Mouse (Mus musculus): ENCODE results near the gene Top1. TPM values are rescaled to one million over a fixed set of nuclear protein-coding genes. Genes with fewer than 3 reads are reported as not detected.

The Top1 gene
- polyA plus RNA-seq, 1 experiment from 2014 or later, result 92.2 TPM

DNA sequence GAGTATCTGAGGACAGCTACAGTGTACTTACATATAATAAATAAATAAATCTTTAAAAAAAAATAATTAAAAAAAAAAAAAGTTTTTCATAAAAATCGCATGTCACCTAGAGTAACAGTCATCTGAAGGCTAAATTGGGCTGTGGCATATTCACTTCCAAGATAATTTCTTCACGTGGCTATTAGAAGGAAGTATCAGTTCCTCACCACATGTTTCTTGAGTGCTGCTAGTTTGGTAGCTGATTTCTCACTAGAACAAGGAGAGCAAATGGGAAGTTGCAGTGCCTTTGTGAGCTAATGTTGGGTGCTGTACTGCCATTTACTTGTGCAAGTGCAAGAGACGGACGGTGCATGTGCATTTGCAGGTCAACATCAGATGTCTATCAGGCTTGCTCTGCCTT is 21.6 kb downstream of the Top1 start:
- WGBS, result 90% methylated on average over 4 of the region's 4 CpGs
- no peak overlapping the region for H3K4me2 ChIP-seq
- ATAC-seq (ENCODE audit: low read depth), result no peak

GRCm38 (mm10) chr2:160700271-160700670 is 54.6 kb downstream of the Top1 start:
- no peak overlapping the region for H3K9ac ChIP-seq
- no peak overlapping the region for H3K4me3 ChIP-seq
- H3K9me3 ChIP-seq, result no peaks in the 10 kb centered on the region
- H3K27ac ChIP-seq (replicated peaks), result no peak overlapping the region
- no peaks in the 10 kb centered on the region for H3K4me1 ChIP-seq (replicated peaks)
- no peak for ATAC-seq (ENCODE audit: low read depth)
- no peaks in the 10 kb centered on the region for H3K27me3 ChIP-seq
- peaks cover 66% of the 10 kb centered on the region for H3K36me3 ChIP-seq
- H3K4me2 ChIP-seq, result no peak overlapping the region
- WGBS, result 74% methylated on average over 5 of the region's 5 CpGs

More for the DNA sequence above, 21.6 kb downstream of the Top1 start:
- H3K4me3 ChIP-seq, result no peak overlapping the region
- no peaks in the 10 kb centered on the region for H3K27me3 ChIP-seq
- no peak overlapping the region for H3K9ac ChIP-seq
- no peaks in the 10 kb centered on the region for H3K9me3 ChIP-seq
- peaks cover 2% of the 10 kb centered on the region; the same call in 1 of the 2 replicates for H3K4me1 ChIP-seq (replicated peaks)
- no peak overlapping the region for H3K27ac ChIP-seq (replicated peaks)
- peaks cover 19% of the 10 kb centered on the region for H3K36me3 ChIP-seq

GRCm38 (mm10) chr2:160701603-160702002 is 55.9 kb downstream of the Top1 start:
- no peak overlapping the region for H3K4me2 ChIP-seq
- WGBS, result 89% methylated on average over 3 of the region's 3 CpGs
- ATAC-seq (ENCODE audit: low read depth), result no peak
- H3K4me3 ChIP-seq, result no peak overlapping the region
- H3K36me3 ChIP-seq, result peaks cover 71% of the 10 kb centered on the region
- no peak overlapping the region for H3K27ac ChIP-seq (replicated peaks)
- H3K9me3 ChIP-seq, result no peaks in the 10 kb centered on the region
- H3K27me3 ChIP-seq, result no peaks in the 10 kb centered on the region
- no peaks in the 10 kb centered on the region for H3K4me1 ChIP-seq (replicated peaks)
- no peak overlapping the region for H3K9ac ChIP-seq

DNA sequence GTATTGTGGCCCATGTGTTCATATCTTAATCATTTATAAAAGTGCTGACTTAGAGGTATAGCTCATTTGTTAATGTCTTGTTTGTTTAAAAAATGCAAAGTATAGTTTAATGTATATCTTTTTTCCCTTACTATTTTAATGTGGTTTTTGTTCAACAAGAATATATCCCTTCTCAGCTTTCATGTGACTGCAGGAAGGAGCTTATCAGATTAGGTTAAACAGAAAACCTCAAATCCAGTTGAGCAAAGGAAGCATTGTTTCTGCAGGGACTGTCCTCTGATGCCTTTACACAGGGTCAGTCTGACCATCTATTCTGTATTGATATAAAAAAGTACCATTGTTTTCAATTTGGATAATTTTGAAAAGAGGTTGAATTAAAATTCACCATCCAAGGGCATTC is 57.1 kb downstream of the Top1 start:
- Histone ChIP-seq H3K27me3 (no peaks in the 10 kb centered on the region), H3K36me3 (peaks cover 77% of the 10 kb centered on the region), H3K27ac (replicated peaks) (no peak overlapping the region), H3K4me3 (no peak overlapping the region), H3K9me3 (no peaks in the 10 kb centered on the region), H3K4me1 (replicated peaks) (no peaks in the 10 kb centered on the region), H3K9ac (no peak overlapping the region), H3K4me2 (no peak overlapping the region)
- no peak for ATAC-seq (ENCODE audit: low read depth)

DNA sequence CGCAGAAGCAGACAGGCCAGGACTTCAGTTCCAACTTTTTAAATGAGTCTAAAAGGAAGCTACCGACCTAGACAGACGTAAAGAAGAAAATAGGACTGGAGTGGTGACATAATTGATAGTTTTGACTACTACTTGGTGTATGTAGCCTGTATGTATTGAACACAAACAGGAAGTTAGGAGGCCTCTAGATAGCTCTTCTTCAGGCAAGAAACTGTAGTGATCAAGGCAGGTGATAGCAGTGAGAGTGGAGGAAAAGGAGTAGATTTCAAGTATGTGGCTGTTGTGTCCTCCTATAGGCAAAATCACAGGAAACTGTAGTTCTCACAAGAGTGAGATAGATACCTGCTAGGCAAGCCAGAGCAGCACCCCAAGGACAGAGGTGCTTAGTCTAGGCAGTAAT is 62.0 kb downstream of the Top1 start:
- Histone ChIP-seq H3K27me3 (no peaks in the 10 kb centered on the region), H3K9me3 (no peaks in the 10 kb centered on the region), H3K9ac (no peak overlapping the region), H3K4me3 (no peak overlapping the region), H3K4me2 (no peak overlapping the region), H3K4me1 (replicated peaks) (no peaks in the 10 kb centered on the region), H3K36me3 (peaks cover 83% of the 10 kb centered on the region), H3K27ac (replicated peaks) (no peak overlapping the region)
- WGBS, result 80% methylated on average over 3 of the region's 3 CpGs
- no peak for ATAC-seq (ENCODE audit: low read depth)

DNA sequence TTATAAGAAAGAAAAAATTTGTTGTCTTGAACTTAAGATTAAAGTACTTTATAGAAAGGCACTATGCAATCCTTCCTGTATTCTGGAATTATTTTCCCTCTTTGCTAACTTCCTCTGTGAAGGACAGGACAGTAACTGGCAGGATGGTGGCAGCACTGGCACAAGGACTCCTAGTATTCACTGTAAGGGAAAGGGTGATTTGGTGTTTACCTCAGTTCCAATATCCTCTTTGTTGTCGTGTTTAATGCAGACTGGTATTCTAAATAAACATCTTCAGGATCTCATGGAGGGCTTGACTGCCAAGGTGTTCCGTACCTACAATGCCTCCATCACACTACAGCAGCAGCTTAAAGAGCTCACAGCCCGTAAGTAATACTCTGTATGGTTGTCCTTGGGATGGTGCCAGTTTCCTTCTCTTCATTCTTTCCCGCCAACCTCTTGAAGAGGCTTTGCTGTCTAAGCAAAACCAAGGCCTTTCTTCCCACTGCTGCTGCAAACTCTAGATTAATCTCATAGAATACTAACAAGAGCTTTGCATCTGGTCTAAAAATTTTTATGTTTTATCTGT is 69.9 kb downstream of the Top1 start:
- Histone ChIP-seq H3K9me3 (no peaks in the 10 kb centered on the region), H3K9ac (no peak overlapping the region), H3K27ac (replicated peaks) (no peak overlapping the region), H3K27me3 (no peaks in the 10 kb centered on the region), H3K4me1 (replicated peaks) (no peaks in the 10 kb centered on the region), H3K4me3 (no peak overlapping the region), H3K4me2 (no peak overlapping the region), H3K36me3 (peaks cover 93% of the 10 kb centered on the region)
- WGBS, result 81% methylated on average over 4 of the region's 4 CpGs
- ATAC-seq (ENCODE audit: low read depth), result no peak

- Histone ChIP-seq H3K9ac (no peak overlapping the region), H3K27me3 (no peaks in the 10 kb centered on the region), H3K36me3 (peaks cover 93% of the 10 kb centered on the region), H3K4me3 (no peak overlapping the region), H3K27ac (replicated peaks) (no peak overlapping the region), H3K4me1 (replicated peaks) (no peaks in the 10 kb centered on the region), H3K4me2 (no peak overlapping the region), H3K9me3 (no peaks in the 10 kb centered on the region)
- WGBS, result 75% methylated on average over 5 of the region's 5 CpGs
- ATAC-seq (ENCODE audit: low read depth), result no peak
Measured at GRCm38 (mm10) chr2:160717269-160717668, 71.6 kb downstream of the Top1 start.

DNA sequence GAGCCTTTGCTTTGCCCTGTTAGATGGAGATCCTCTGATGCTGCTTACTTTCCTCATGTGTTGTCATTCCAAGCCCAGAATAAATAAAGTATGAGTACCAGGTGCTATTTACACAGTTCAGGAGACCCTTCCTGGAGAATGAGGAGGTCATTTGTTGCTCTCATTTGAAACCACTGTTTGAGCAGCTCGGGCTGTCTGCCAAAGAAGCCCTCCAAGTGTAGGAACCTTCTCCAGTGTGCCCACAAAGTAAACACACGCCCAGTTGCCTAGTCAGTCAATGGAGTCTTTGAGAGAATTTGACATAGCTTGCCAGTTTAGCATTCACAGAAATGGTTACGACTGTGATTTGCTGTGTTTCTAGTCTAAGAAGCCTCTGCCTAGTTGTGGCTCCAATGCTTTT is 73.1 kb downstream of the Top1 start:
- no peak overlapping the region for H3K4me2 ChIP-seq
- no peaks in the 10 kb centered on the region for H3K27me3 ChIP-seq
- WGBS, result 82% methylated on average over 3 of the region's 3 CpGs
- no peak overlapping the region for H3K4me3 ChIP-seq
- no peaks in the 10 kb centered on the region for H3K9me3 ChIP-seq
- H3K36me3 ChIP-seq, result peaks cover 93% of the 10 kb centered on the region
- ATAC-seq (ENCODE audit: low read depth), result no peak
- H3K9ac ChIP-seq, result no peak overlapping the region
- H3K4me1 ChIP-seq (replicated peaks), result no peaks in the 10 kb centered on the region
- no peak overlapping the region for H3K27ac ChIP-seq (replicated peaks)

DNA sequence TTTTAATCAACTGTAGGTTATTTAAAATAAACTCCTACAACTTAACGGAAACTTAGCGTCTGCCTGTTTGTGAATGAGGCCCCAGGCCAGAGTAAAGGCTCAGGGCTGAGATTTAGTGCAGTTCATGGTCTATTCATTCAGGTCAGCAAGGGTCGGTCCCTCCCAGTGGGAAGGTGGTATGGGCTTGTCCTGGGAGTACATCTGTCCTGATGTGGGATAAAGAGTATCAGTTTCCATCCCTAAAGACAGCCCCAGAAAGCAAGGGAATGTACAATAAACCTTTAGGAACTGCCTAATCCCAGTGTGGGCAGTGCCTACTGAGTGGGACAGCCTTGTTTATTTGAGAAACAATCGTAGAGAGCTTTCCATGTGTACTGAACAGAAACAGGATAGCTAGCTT is 77.0 kb downstream of the Top1 start:
- no peak for ATAC-seq (ENCODE audit: low read depth)
- Histone ChIP-seq H3K27me3 (no peaks in the 10 kb centered on the region), H3K27ac (replicated peaks) (no peak overlapping the region), H3K4me3 (no peak overlapping the region), H3K9ac (no peak overlapping the region), H3K4me2 (no peak overlapping the region), H3K4me1 (replicated peaks) (no peaks in the 10 kb centered on the region), H3K36me3 (peaks cover 81% of the 10 kb centered on the region), H3K9me3 (no peaks in the 10 kb centered on the region)
- 71% methylated on average over 4 of the region's 4 CpGs for WGBS

GRCm38 (mm10) chr2:160723613-160724375 is 78.1 kb downstream of the Top1 start:
- WGBS, result 94% methylated on average over 4 of the region's 4 CpGs

GRCm38 (mm10) chr2:160724536-160724935 is 78.8 kb downstream of the Top1 start:
- Histone ChIP-seq H3K4me3 (no peak overlapping the region), H3K4me1 (replicated peaks) (no peaks in the 10 kb centered on the region), H3K9me3 (no peaks in the 10 kb centered on the region), H3K27me3 (no peaks in the 10 kb centered on the region), H3K27ac (replicated peaks) (no peak overlapping the region), H3K4me2 (no peak overlapping the region), H3K9ac (no peak overlapping the region), H3K36me3 (peaks cover 63% of the 10 kb centered on the region)
- 91% methylated on average over 5 of the region's 5 CpGs for WGBS
- ATAC-seq (ENCODE audit: low read depth), result no peak

More at GRCm38 (mm10) chr2:160723613-160724375, 78.1 kb downstream of the Top1 start:
- Histone ChIP-seq H3K9me3 (no peaks in the 10 kb centered on the region), H3K4me3 (no peak overlapping the region), H3K36me3 (peaks cover 71% of the 10 kb centered on the region), H3K9ac (no peak overlapping the region), H3K4me2 (no peak overlapping the region), H3K27me3 (no peaks in the 10 kb centered on the region), H3K27ac (replicated peaks) (no peak overlapping the region), H3K4me1 (replicated peaks) (no peaks in the 10 kb centered on the region)
- no peak for ATAC-seq (ENCODE audit: low read depth)

- no peak for ATAC-seq (ENCODE audit: low read depth)
- WGBS, result 86% methylated on average over 6 of the region's 6 CpGs
Measured at GRCm38 (mm10) chr2:160725877-160726864, 80.5 kb downstream of the Top1 start.

More at GRCm38 (mm10) chr2:160725877-160726864, 80.5 kb downstream of the Top1 start:
- no peak overlapping the region for H3K4me2 ChIP-seq
- no peaks in the 10 kb centered on the region for H3K9me3 ChIP-seq
- no peak overlapping the region for H3K27ac ChIP-seq (replicated peaks)
- peaks cover 48% of the 10 kb centered on the region for H3K36me3 ChIP-seq
- H3K4me1 ChIP-seq (replicated peaks), result peaks cover 11% of the 10 kb centered on the region
- H3K9ac ChIP-seq, result no peak overlapping the region
- H3K27me3 ChIP-seq, result no peaks in the 10 kb centered on the region
- H3K4me3 ChIP-seq, result no peak overlapping the region

Measured in neural tube, embryonic 13.5 days (tissue).